Mouse (Mus musculus) liver, embryonic 15.5 days (tissue): ENCODE results near the gene Hes7. TPM values are rescaled to one million over a fixed set of nuclear protein-coding genes. Genes with fewer than 3 reads are reported as not detected.

Experiments
- ATAC-seq: fragments of 200-750 bp; cut with Nextera tagmentation; 2 replicates; pipeline ENCODE4 v1.8.0; 2017; ENCODE audit warnings: moderate number of reproducible peaks, mild to moderate bottlenecking, moderate library complexity; ENCODE audit not compliant: insufficient read depth
- H3K27ac ChIP-seq: fragments of 300-500 bp; sonication (generic); replicated peaks from 2 replicates; pipeline ENCODE4 v1.5.1; 2015; ENCODE audit warnings: mild to moderate bottlenecking, inconsistent platforms
- H3K27me3 ChIP-seq: fragments of 300-500 bp; sonication (generic); 2 replicates; pipeline ENCODE4 v1.6.1; 2015; ENCODE audit warnings: mild to moderate bottlenecking, inconsistent platforms
- H3K36me3 ChIP-seq: fragments of 300-500 bp; sonication (generic); replicated peaks from 2 replicates; pipeline ENCODE4 v1.6.1; 2015; ENCODE audit warnings: moderate library complexity, mild to moderate bottlenecking, inconsistent platforms
- H3K4me1 ChIP-seq: fragments of 300-500 bp; sonication (generic); replicated peaks from 2 replicates; pipeline ENCODE4 v1.6.1; 2015; ENCODE audit warnings: inconsistent platforms
- H3K4me2 ChIP-seq: fragments of 300-500 bp; sonication (generic); 2 replicates; pipeline ENCODE4 v1.6.1; 2015; ENCODE audit warnings: moderate library complexity, mild to moderate bottlenecking, inconsistent platforms
- H3K4me3 ChIP-seq: fragments of 300-500 bp; sonication (generic); replicated peaks from 2 replicates; pipeline ENCODE4 v1.5.1; 2015; ENCODE audit warnings: mild to moderate bottlenecking, inconsistent platforms
- H3K9ac ChIP-seq: fragments of 300-500 bp; sonication (generic); 2 replicates; pipeline ENCODE4 v1.6.1; 2015; ENCODE audit warnings: moderate library complexity, mild to moderate bottlenecking, inconsistent platforms
- H3K9me3 ChIP-seq: fragments of 300-500 bp; sonication (generic); replicated peaks from 2 replicates; pipeline ENCODE4 v1.6.1; 2016; ENCODE audit warnings: inconsistent platforms
- WGBS: fragments of 180-500 bp; shearing (Covaris S2); methylation state at CpG from one replicate; pipeline ENCODE4 v1.1.7; 2015; ENCODE audit warnings: mixed read lengths; ENCODE audit not compliant: insufficient replicate concordance; 5-methylcytosine and 5-hydroxymethylcytosine counted together
- polyA plus RNA-seq: library from polyadenylated mRNA; unstranded; fragments of >200 nt; fragmentation: Nextera tagmentation; extraction: Ambion mirVana; gene quantifications from 2 replicates; pipeline ENCODE4 v1.2.1, GENCODE M21; 2015

Gene Hes7
- polyA plus RNA-seq, result 0.12 and 0.18 TPM in 2 replicates

GRCm38 (mm10) chr11:69120221-69121000 lies at the start of gene Hes7:
TSS of gene Hes7 (plus strand) at chr11:69120404.
- ATAC-seq, result no peak
- peaks cover 72% of the 10 kb centered on the region for H3K4me1 ChIP-seq
- H3K4me2 ChIP-seq, result peak within 1 kb of the TSS; percentile 98
- peaks cover 70% of the 10 kb centered on the region for H3K27me3 ChIP-seq
- no peak within 1 kb of the TSS for H3K27ac ChIP-seq
- 2% methylated on average over 27 of the region's 27 CpGs for WGBS
- H3K36me3 ChIP-seq, result no peaks in the 10 kb centered on the region
- H3K9ac ChIP-seq, result peak within 1 kb of the TSS; percentile 25; the same call in 1 of the 2 replicates
- H3K9me3 ChIP-seq, result no peaks in the 10 kb centered on the region
- peak within 1 kb of the TSS; percentile 71 for H3K4me3 ChIP-seq

- H3K36me3 ChIP-seq, result no peaks in the 10 kb centered on the region
- WGBS, result under 1% methylated on average over 47 of the region's 47 CpGs
- H3K27ac ChIP-seq, result peak within 1 kb of the TSS; percentile 87
- peak within 1 kb of the TSS; percentile 91 for H3K4me2 ChIP-seq
- H3K27me3 ChIP-seq, result no peaks in the 10 kb centered on the region
- peak within 1 kb of the TSS; percentile 75 for H3K4me3 ChIP-seq
- H3K4me1 ChIP-seq, result peaks cover 77% of the 10 kb centered on the region
- H3K9ac ChIP-seq, result peak within 1 kb of the TSS; percentile 81
- peak; percentile 79 for ATAC-seq
- H3K9me3 ChIP-seq, result no peaks in the 10 kb centered on the region
Measured at GRCm38 (mm10) chr11:69070590-69071222, 49.5 kb upstream of the Hes7 start, which contains the start of gene Tmem107. TSS of gene Tmem107 (plus strand) at chr11:69070806.

- Histone ChIP-seq H3K27ac (peak overlapping the region; percentile 87), H3K36me3 (no peaks in the 10 kb centered on the region), H3K4me3 (peak overlapping the region; percentile 75), H3K4me1 (peaks cover 73% of the 10 kb centered on the region), H3K27me3 (no peaks in the 10 kb centered on the region), H3K9ac (peak overlapping the region; percentile 81), H3K4me2 (peak overlapping the region; percentile 91), H3K9me3 (no peaks in the 10 kb centered on the region)
- 28% methylated on average over 9 of the region's 9 CpGs for WGBS
- ATAC-seq, result no peak
Measured at GRCm38 (mm10) chr11:69071262-69071661, 48.9 kb upstream of the Hes7 start.

GRCm38 (mm10) chr11:69072234-69072633 lies 48.0 kb upstream of the Hes7 start:
- no peaks in the 10 kb centered on the region for H3K36me3 ChIP-seq
- H3K27ac ChIP-seq, result peak overlapping the region; percentile 90
- 80% methylated on average over 11 of the region's 11 CpGs for WGBS
- no peaks in the 10 kb centered on the region for H3K27me3 ChIP-seq
- ATAC-seq, result no peak
- peak overlapping the region; percentile 60; the same call in 1 of the 2 replicates for H3K9ac ChIP-seq
- peak overlapping the region; percentile 46; the same call in 1 of the 2 replicates for H3K4me3 ChIP-seq
- H3K4me2 ChIP-seq, result peak overlapping the region; percentile 91
- H3K4me1 ChIP-seq, result peaks cover 64% of the 10 kb centered on the region
- H3K9me3 ChIP-seq, result no peaks in the 10 kb centered on the region

GRCm38 (mm10) chr11:69072666-69073064 lies 47.5 kb upstream of the Hes7 start:
- peaks cover 60% of the 10 kb centered on the region for H3K4me1 ChIP-seq

GRCm38 (mm10) chr11:69073065-69073888 lies 46.9 kb upstream of the Hes7 start:
- Histone ChIP-seq H3K27me3 (no peaks in the 10 kb centered on the region), H3K9ac (peak overlapping the region; percentile 60), H3K4me2 (peak overlapping the region; percentile 91), H3K27ac (peak overlapping the region; percentile 90), H3K36me3 (no peaks in the 10 kb centered on the region), H3K4me1 (peaks cover 58% of the 10 kb centered on the region), H3K4me3 (peak overlapping the region; percentile 46), H3K9me3 (no peaks in the 10 kb centered on the region)
- ATAC-seq, result peak; percentile 71
- under 1% methylated on average over 14 of the region's 14 CpGs for WGBS

More at GRCm38 (mm10) chr11:69072666-69073064, 47.5 kb upstream of the Hes7 start:
- Histone ChIP-seq H3K27ac (peak overlapping the region; percentile 90), H3K4me3 (peak overlapping the region; percentile 46), H3K27me3 (no peaks in the 10 kb centered on the region), H3K9me3 (no peaks in the 10 kb centered on the region), H3K4me2 (peak overlapping the region; percentile 91), H3K36me3 (no peaks in the 10 kb centered on the region), H3K9ac (peak overlapping the region; percentile 60)
- ATAC-seq, result no peak
- 16% methylated on average over 9 of the region's 9 CpGs for WGBS

- H3K27me3 ChIP-seq, result no peaks in the 10 kb centered on the region
- 46% methylated on average over 6 of the region's 6 CpGs for WGBS
- ATAC-seq, result no peak
- peaks cover 58% of the 10 kb centered on the region for H3K4me1 ChIP-seq
- H3K36me3 ChIP-seq, result no peaks in the 10 kb centered on the region
- H3K9me3 ChIP-seq, result no peaks in the 10 kb centered on the region
- peak overlapping the region; percentile 90 for H3K27ac ChIP-seq
- H3K9ac ChIP-seq, result peak overlapping the region; percentile 60; the same call in 1 of the 2 replicates
- H3K4me2 ChIP-seq, result 0 out of 2 replicates have a peak overlapping the region, but pooled peaks have one; percentile 1
- H3K4me3 ChIP-seq, result no peak overlapping the region
Measured at GRCm38 (mm10) chr11:69073951-69074775, 46.0 kb upstream of the Hes7 start.

DNA sequence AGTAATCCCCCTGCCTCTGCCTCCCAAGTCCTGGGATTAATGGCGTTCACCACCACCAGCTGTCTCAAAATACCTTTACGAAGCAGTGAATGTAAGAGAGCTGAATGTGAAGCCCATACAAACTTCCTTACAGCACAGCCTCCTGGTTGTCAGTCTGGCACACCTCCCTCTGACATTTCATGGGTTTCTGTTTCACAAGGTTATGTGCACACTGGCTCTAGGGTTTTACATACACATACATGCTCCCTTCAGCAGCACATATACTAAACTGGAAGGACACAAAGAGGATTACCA lies 45.5 kb upstream of the Hes7 start:
- H3K4me1 ChIP-seq, result peaks cover 54% of the 10 kb centered on the region
- H3K27ac ChIP-seq, result peak overlapping the region; percentile 90
- 52% methylated on average over 2 of the region's 2 CpGs for WGBS
- peak overlapping the region; percentile 60; the same call in 1 of the 2 replicates for H3K9ac ChIP-seq
- H3K9me3 ChIP-seq, result no peaks in the 10 kb centered on the region
- no peak overlapping the region for H3K4me3 ChIP-seq
- H3K36me3 ChIP-seq, result no peaks in the 10 kb centered on the region
- no peak for ATAC-seq
- H3K27me3 ChIP-seq, result no peaks in the 10 kb centered on the region
- 0 out of 2 replicates have a peak overlapping the region, but pooled peaks have one; percentile 1 for H3K4me2 ChIP-seq

GRCm38 (mm10) chr11:69075764-69076479 lies 44.3 kb upstream of the Hes7 start:
- H3K36me3 ChIP-seq, result no peaks in the 10 kb centered on the region
- no peak overlapping the region for H3K4me3 ChIP-seq
- H3K4me1 ChIP-seq, result peaks cover 49% of the 10 kb centered on the region
- H3K9ac ChIP-seq, result no peak overlapping the region
- ATAC-seq, result no peak
- no peak overlapping the region for H3K27ac ChIP-seq
- H3K27me3 ChIP-seq, result no peaks in the 10 kb centered on the region
- H3K9me3 ChIP-seq, result no peaks in the 10 kb centered on the region
- no peak overlapping the region for H3K4me2 ChIP-seq
- 39% methylated on average over 9 of the region's 9 CpGs for WGBS

GRCm38 (mm10) chr11:69076572-69076971 lies 43.6 kb upstream of the Hes7 start:
- Histone ChIP-seq H3K4me1 (peaks cover 42% of the 10 kb centered on the region), H3K4me3 (no peak overlapping the region), H3K27ac (no peak overlapping the region), H3K9ac (no peak overlapping the region), H3K9me3 (no peaks in the 10 kb centered on the region), H3K27me3 (no peaks in the 10 kb centered on the region; the same call in 1 of the 2 replicates), H3K4me2 (no peak overlapping the region), H3K36me3 (no peaks in the 10 kb centered on the region)
- 68% methylated on average over 5 of the region's 5 CpGs for WGBS
- no peak for ATAC-seq
